Mouse (Mus musculus) WW6 (cell line): ENCODE results near the gene Tmem198.

Experiments used
- DNase-seq: peaks from one replicate; pipeline ENCODE4 v3.0.0-alpha.2; 2013; ENCODE audit warnings: low read depth, low spot score

Tmem198 gene

GRCm38 (mm10) chr1:75487405-75488161 lies 8.3 kb downstream of the Tmem198 start:
- no peak for DNase-seq

GRCm38 (mm10) chr1:75490785-75491551 lies 11.6 kb downstream of the Tmem198 start:
- no peak for DNase-seq

- no peak for DNase-seq
These were observed 13.3 kb downstream of the Tmem198 start for GRCm38 (mm10) chr1:75492579-75493170.

DNA sequence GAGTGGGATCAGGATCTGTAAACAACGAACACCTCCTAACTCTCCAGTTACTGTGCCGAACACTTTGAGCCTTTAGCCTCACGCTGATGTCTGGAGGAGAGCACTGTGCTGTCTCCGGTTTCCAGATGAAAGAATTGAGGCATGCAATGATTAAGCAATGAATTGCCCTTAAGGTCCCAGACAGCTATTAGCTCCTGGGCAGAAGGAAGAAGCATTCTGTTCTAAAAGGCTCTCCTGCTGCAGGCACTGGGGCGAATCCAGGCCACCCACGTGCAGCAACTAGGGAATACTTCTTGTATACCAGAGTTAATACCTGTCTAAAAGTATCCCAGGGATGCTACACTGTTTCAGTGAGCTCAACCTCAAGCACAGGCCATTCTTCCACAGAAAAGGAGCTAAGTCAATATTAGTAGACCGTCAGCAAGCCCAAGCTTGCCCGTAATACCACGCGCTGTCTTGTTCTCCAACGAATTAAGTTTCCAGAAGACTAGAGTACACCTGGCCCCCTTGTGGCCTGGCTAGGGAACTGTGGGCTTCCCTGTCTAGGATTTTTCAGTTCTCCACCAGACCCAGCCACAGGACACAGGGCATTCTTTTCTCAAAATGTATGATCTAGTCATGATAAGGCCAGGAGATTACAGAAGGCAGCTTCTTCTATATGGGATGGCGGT lies 15.7 kb downstream of the Tmem198 start:
- DNase-seq: no peak

GRCm38 (mm10) chr1:75498897-75499296 lies 19.6 kb downstream of the Tmem198 start:
- no peak for DNase-seq

- no peak for DNase-seq
These were observed 20.1 kb downstream of the Tmem198 start for GRCm38 (mm10) chr1:75499441-75499840.

GRCm38 (mm10) chr1:75501905-75502304 lies 22.6 kb downstream of the Tmem198 start:
- DNase-seq: no peak

- DNase-seq: no peak
These were observed 23.8 kb downstream of the Tmem198 start for GRCm38 (mm10) chr1:75502945-75503650.

GRCm38 (mm10) chr1:75503651-75503980 lies 24.3 kb downstream of the Tmem198 start:
- no peak for DNase-seq

- DNase-seq: no peak
These were observed 25.1 kb downstream of the Tmem198 start for GRCm38 (mm10) chr1:75504256-75505045.

DNA sequence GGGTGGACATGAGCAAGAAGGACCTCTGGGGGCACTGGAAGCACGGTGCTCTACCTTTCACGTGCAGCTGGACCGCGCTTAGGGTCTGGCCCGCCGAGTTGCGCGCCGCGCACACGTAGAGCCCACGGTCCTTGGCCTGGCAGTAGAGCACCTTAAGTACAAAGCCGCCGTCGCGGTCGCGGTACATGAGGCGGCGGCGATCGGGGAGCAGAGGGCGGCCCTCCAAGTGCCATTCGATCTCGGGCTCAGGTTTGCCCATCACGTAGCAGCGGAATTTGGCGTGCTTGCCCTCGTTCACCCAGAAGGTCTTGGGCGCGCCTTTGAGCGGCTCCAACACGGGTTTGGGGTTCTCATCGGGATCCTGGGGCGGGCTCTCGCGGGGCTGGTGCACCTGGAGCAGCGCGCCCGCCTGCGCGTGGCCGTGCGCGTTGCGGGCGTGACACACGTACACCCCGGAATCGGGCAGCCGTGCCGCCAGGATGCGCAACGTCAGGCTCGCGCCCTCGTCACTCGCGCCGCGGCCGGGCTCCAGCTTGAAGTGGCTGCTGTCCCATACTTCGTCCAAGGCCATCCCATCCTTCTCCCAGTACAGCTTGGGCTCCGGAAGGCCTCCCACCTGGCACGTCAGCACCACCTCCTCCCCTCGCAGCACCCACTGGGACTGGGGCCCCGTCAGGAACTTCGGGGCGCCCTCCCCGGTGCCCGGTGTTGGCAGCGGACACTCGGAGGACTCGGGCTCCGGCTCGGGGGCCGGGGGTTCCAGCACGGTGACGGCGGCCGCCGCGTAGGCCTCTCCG lies 26.0 kb downstream of the Tmem198 start:
- no peak for DNase-seq

GRCm38 (mm10) chr1:75505956-75506831 lies 26.9 kb downstream of the Tmem198 start, which contains the start of gene Obsl1:
TSS of gene Obsl1 (minus strand) at chr1:75506452.
- DNase-seq: no peak

DNA sequence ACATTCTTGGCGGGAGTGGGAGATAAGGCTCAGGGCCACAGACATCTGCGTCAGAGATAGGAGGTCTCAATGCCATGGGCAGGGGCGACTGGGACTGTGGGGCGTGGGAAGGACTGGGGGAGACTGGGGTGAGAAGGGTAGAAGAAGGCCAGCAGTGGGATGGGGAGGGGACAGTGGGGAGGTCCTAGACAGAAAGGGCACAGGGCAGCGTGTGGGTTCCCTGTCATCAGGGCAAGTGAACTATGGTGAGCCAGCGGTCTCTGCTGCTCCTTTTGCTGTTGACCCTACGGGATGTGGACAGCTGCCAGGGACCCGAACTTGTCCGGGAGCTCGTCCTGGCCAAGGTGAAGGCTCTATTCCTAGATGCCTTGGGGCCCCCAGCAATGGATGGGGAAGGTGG lies 27.7 kb downstream of the Tmem198 start, which contains the start of gene Inha:
Gene Inha, plus strand, starts transcription at position 72 of the 400 bp plus-strand sequence.
- no peak for DNase-seq

DNA sequence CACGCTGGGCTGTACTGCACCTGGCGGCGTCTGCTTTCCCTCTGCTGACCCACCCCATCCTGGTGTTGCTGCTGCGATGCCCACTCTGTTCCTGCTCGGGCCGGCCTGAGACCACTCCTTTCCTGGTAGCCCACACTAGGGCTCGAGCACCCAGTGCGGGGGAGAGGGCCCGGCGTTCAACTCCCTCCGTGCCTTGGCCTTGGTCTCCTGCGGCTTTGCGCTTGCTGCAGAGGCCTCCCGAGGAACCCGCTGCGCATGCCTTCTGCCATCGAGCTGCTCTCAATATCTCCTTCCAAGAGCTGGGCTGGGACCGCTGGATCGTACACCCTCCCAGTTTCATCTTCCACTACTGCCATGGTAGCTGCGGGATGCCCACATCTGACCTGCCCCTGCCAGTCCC lies 30.3 kb downstream of the Tmem198 start:
- DNase-seq: no peak

DNA sequence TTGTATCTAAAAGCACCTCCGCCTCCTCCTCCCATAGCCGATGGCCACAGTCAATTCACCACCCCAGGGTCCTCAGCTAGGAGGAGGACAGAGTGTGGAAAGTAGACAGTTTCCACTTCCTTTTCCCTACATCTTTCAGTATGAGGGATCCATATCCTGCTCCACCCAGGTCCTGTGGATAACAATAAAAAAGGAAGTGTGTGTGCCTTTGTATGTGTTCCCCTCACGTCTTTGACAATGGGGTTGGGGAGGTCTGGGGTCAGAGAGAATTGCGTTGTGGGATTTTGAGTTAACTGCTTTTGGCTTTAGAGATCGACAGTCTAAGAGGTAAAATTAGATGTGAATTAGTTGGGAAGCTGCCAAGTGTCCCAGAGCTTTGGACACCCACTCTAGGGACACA lies 30.8 kb downstream of the Tmem198 start:
- DNase-seq: no peak

DNA sequence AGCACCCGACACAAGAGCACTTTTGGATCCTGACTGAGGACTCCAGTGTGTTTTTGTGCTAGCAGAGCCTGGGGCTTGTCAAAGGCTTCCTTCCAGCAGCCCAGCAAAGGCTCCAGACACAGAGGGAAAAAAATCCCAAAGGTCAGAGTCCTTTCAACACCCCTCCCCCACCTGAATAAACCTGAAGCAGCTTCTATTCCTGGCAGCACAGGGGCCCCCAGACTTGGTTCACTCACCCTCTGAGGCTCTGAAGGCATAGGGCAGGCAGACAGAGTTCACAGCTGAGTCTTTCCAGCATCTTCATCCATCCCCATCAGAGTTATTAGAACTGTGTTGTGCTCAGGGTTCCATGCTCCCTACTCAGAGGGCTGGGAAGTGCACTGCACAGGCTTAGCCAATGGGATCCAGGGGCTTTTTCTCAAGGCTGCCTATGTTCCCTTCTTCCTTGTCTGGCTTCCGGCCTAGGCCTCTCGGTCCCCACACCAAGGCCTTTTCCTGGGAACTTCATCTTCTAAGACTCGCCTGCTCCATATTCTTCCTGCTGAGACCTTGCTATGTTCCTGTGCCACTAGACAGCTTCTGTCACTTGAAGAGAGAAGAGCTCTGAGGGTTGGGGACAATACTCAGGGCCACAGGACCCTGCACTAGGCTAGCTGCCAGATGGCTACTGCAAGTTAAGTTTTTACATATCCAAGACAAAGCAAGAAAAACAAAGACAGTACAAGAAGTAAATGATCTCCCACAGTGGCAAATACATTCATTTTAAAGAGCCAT lies 32.3 kb downstream of the Tmem198 start:
- DNase-seq: no peak

GRCm38 (mm10) chr1:75512550-75512949 lies 33.2 kb downstream of the Tmem198 start:
- DNase-seq: no peak
